Comparison of ENCODE assay signal across 11 mouse cellular contexts in the genomic region with DNA sequence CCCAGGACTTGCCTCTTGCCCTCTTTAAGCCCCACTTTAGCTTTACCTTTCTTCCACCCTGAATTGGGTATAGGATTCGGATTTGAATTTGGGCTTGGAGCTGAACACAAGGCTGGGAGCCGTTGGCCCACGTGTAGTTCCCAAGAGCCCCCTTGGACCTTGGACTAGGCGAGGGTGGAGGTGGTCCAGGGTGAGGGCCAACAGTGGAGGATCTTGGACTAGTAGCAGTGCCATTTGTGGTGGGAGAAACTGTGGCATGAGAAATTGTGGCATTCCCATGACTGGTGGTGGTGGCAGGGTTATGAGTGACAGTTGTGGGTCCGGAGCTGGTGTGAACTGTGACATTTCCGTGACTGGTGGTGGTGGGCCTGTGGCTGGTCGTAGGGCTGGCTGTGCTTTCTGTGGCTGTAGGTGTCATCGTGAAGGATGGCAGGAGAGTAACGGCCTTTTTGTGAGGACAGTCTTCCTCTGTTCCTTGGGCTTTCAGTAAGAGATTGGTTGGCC. TPM values are rescaled to one million over a fixed set of nuclear protein-coding genes. Genes with fewer than 3 reads are reported as not detected.
DNase-seq lines count a peak whose midpoint lies in the region; ATAC-seq and TF ChIP-seq lines count a peak whose summit lies in the region.
"Had no signal": no experiment of that assay in that cellular context is flagged by ENCODE, and none has a peak within 500 bp of the region (broad histone marks: within the 10 kb centered on the region; RNA-seq: fewer than 3 reads in every experiment).

No protein-coding gene starts in this region.

- intact Hi-C loops in gastrocnemius, adult 2 months (cut with DNase I), result loop anchor here (10.0 kb wide), 1 partner anchor 329 kb away; a partner anchor contains a TSS

- WGBS in lung, embryonic 15.5 days, result 60% methylated on average over 9 of the region's 9 CpGs
- 80% methylated on average over 9 of the region's 9 CpGs for WGBS in midbrain, embryonic 14.5 days

- peaks cover 32% of the 10 kb centered on the region for H3K4me1 ChIP-seq in lung, embryonic 15.5 days
- 0 out of 2 replicates have a peak, but pooled peaks cover 2% of the 10 kb centered on the region for H3K4me1 ChIP-seq in embryonic fibroblast, embryonic 13.5 days (ENCODE audit: control insufficient read depth, insufficient read depth, low read length)
- H3K4me1 ChIP-seq in midbrain, embryonic 14.5 days (ENCODE audit: control insufficient read depth, insufficient read depth, low read length), result peaks cover 22% of the 10 kb centered on the region

- H3K27me3 ChIP-seq in lung, embryonic 15.5 days, result no peaks in the 10 kb centered on the region
- no peaks in the 10 kb centered on the region for H3K27me3 ChIP-seq in midbrain, embryonic 14.5 days (ENCODE audit: control insufficient read depth, insufficient read depth, low read length)

- H3K4me2 ChIP-seq in lung, embryonic 15.5 days, result no peak overlapping the region
- H3K4me2 ChIP-seq in midbrain, embryonic 14.5 days (ENCODE audit: low read length), result no peak overlapping the region

- ATAC-seq in lung, embryonic 15.5 days (ENCODE audit: borderline replicate concordance, extremely low read depth, low FRiP score, low TSS enrichment), result no peak
- no peak for ATAC-seq in midbrain, embryonic 14.5 days (ENCODE audit: low FRiP score, low TSS enrichment)
- ATAC-seq in CD4-positive, CD25-positive, alpha-beta regulatory T cell, adult 4 months, result no peak

- H3K36me3 ChIP-seq in lung, embryonic 15.5 days, result peaks cover 66% of the 10 kb centered on the region
- H3K36me3 ChIP-seq in midbrain, embryonic 14.5 days (ENCODE audit: control insufficient read depth, insufficient read depth, low read length), result peaks cover 71% of the 10 kb centered on the region

- H3K4me3 ChIP-seq in gastrocnemius, adult 2 months, result peak overlapping the region; percentile 41
- no peak overlapping the region for H3K4me3 ChIP-seq in lung, embryonic 15.5 days
- no peak overlapping the region for H3K4me3 ChIP-seq in embryonic fibroblast, embryonic 13.5 days (ENCODE audit: insufficient read depth, low read length)
- no peak overlapping the region for H3K4me3 ChIP-seq in midbrain, embryonic 14.5 days (replicated peaks; ENCODE audit: low read depth, low read length)

- TF ChIP-seq CTCF in gastrocnemius, adult 2 months (IDR thresholded peaks at IDR 0.05), result no peak
- no peak for TF ChIP-seq CTCF in embryonic fibroblast, embryonic 13.5 days (IDR thresholded peaks at IDR 0.05; ENCODE audit: borderline replicate concordance, insufficient read depth, low read length)

- DNase-seq in gastrocnemius, adult 2 months, result no peak
- no peak for DNase-seq in gastrocnemius, adult 8-10 months (ENCODE audit: low spot score in 2 of 2)
- no peak for DNase-seq in lung, postnatal 25 days (ENCODE audit: low spot score)
- no peak for DNase-seq in midbrain, embryonic 14.5 days
- no peak for DNase-seq in thymus, postnatal 4 days
- DNase-seq: adrenal gland, adult 8-10 months had no signal

- peak overlapping the region; percentile 16; the same call in 1 of the 2 replicates for H3K27ac ChIP-seq in gastrocnemius, adult 2 months
- H3K27ac ChIP-seq in lung, embryonic 15.5 days, result peak overlapping the region; percentile 33; the same call in 1 of the 2 replicates
- H3K27ac ChIP-seq in embryonic fibroblast, embryonic 13.5 days (ENCODE audit: insufficient read depth, low read length), result no peak overlapping the region
- 0 out of 2 replicates have a peak overlapping the region, but pooled peaks have one; percentile 20 for H3K27ac ChIP-seq in midbrain, embryonic 14.5 days (replicated peaks; ENCODE audit: low read depth, low read length)

- peak; percentile 24; the same call in 1 of the 2 replicates for TF ChIP-seq POLR2A in embryonic fibroblast, embryonic 13.5 days (IDR thresholded peaks at IDR 0.05; ENCODE audit: low read depth, low read length)

- no peaks in the 10 kb centered on the region for H3K9me3 ChIP-seq in lung, embryonic 15.5 days
- H3K9me3 ChIP-seq in midbrain, embryonic 14.5 days (ENCODE audit: control insufficient read depth, low read length), result no peaks in the 10 kb centered on the region

- H3K9ac ChIP-seq in lung, embryonic 15.5 days, result no peak overlapping the region
- H3K9ac ChIP-seq in midbrain, embryonic 14.5 days (replicated peaks; ENCODE audit: low read length), result no peak overlapping the region

RNA-seq across cellular contexts. Expression of a gene that starts 0.4 kb away (rescaled TPM):
- 1 to 10 TPM; 1.7 to 3.2 TPM for total RNA-seq in gastrocnemius, adult 2 months (2021)
- 1 to 10 TPM in 3 of 4 experiments, under 1 TPM in 1; 0.73 to 3.7 (median 1.4) TPM for total RNA-seq in gastrocnemius, adult 8-10 months (2022)
- polyA plus RNA-seq in lung, embryonic 15.5 days (2015; fragmentation: Nextera tagmentation; extraction: Ambion mirVana), result 11.5 and 11.8 TPM in 2 replicates
- polyA plus RNA-seq in embryonic fibroblast, embryonic 13.5 days (2011; ENCODE audit: insufficient read length, low read depth, missing spikeins), result 4.9 and 8.6 TPM in 2 replicates
- polyA plus RNA-seq in midbrain, embryonic 14.5 days (2014; fragmentation: Nextera tagmentation; extraction: Ambion mirVana), result 3.7 and 7.9 TPM in 2 replicates
- polyA plus RNA-seq in CD4-positive, CD25-positive, alpha-beta regulatory T cell, adult 4 months (2017; shearing (Covaris generic)), result 1 to 10 TPM; 3.0 to 5.8 TPM

RNA-seq across cellular contexts. Expression of a gene that starts 3.1 kb away (rescaled TPM):
- total RNA-seq in gastrocnemius, adult 2 months (2021), result 1 to 10 TPM; 8.6 to 9.7 TPM
- total RNA-seq in gastrocnemius, adult 8-10 months (2022), result 1 to 10 TPM; 7.3 to 8.8 (median 8.3) TPM
- 66.2 and 66.7 TPM in 2 replicates for polyA plus RNA-seq in lung, embryonic 15.5 days (2015; fragmentation: Nextera tagmentation; extraction: Ambion mirVana)
- 45.2 and 47.8 TPM in 2 replicates for polyA plus RNA-seq in embryonic fibroblast, embryonic 13.5 days (2011; ENCODE audit: insufficient read length, low read depth, missing spikeins)
- 64.0 and 108 TPM in 2 replicates for polyA plus RNA-seq in midbrain, embryonic 14.5 days (2014; fragmentation: Nextera tagmentation; extraction: Ambion mirVana)
- 10 to 100 TPM; 34.8 to 85.1 TPM for polyA plus RNA-seq in CD4-positive, CD25-positive, alpha-beta regulatory T cell, adult 4 months (2017; shearing (Covaris generic))

RNA-seq across cellular contexts. Expression of a gene that starts 6.7 kb away (rescaled TPM):
- total RNA-seq in gastrocnemius, adult 2 months (2021), result 10 to 100 TPM; 98.0 to 98.5 TPM
- total RNA-seq in gastrocnemius, adult 8-10 months (2022), result 100 to 1,000 TPM in 1 of 4 experiments, 10 to 100 TPM in 3; 81.9 to 109 (median 91.5) TPM
- polyA plus RNA-seq in lung, embryonic 15.5 days (2015; fragmentation: Nextera tagmentation; extraction: Ambion mirVana), result 595 and 603 TPM in 2 replicates
- polyA plus RNA-seq in embryonic fibroblast, embryonic 13.5 days (2011; ENCODE audit: insufficient read length, low read depth, missing spikeins), result 717 and 781 TPM in 2 replicates
- 707 and 863 TPM in 2 replicates for polyA plus RNA-seq in midbrain, embryonic 14.5 days (2014; fragmentation: Nextera tagmentation; extraction: Ambion mirVana)
- polyA plus RNA-seq in CD4-positive, CD25-positive, alpha-beta regulatory T cell, adult 4 months (2017; shearing (Covaris generic)), result 100 to 1,000 TPM; 166 to 236 TPM

RNA-seq across cellular contexts. Expression of a gene that starts 10.4 kb away (rescaled TPM):
- total RNA-seq in gastrocnemius, adult 2 months (2021), result not detected
- not detected for total RNA-seq in gastrocnemius, adult 8-10 months (2022)
- 0.24 and 0.25 TPM in 2 replicates for polyA plus RNA-seq in lung, embryonic 15.5 days (2015; fragmentation: Nextera tagmentation; extraction: Ambion mirVana)
- polyA plus RNA-seq in embryonic fibroblast, embryonic 13.5 days (2011; ENCODE audit: insufficient read length, low read depth, missing spikeins), result not detected in 2 replicates
- not detected in 2 replicates for polyA plus RNA-seq in midbrain, embryonic 14.5 days (2014; fragmentation: Nextera tagmentation; extraction: Ambion mirVana)
- polyA plus RNA-seq in CD4-positive, CD25-positive, alpha-beta regulatory T cell, adult 4 months (2017; shearing (Covaris generic)), result under 1 TPM in 1 of 2 experiments, not detected in 1; 0.81 TPM
- total RNA-seq: adrenal gland, adult 8-10 months; left cerebral cortex, postnatal 10 days had no signal
- polyA plus RNA-seq: neural tube, embryonic 14.5 days had no signal

RNA-seq across cellular contexts. Expression of a gene that starts 16.4 kb away (rescaled TPM):
- total RNA-seq in gastrocnemius, adult 2 months (2021), result 10 to 100 TPM; 25.4 to 28.1 TPM
- total RNA-seq in gastrocnemius, adult 8-10 months (2022), result 10 to 100 TPM; 25.7 to 29.4 (median 28.3) TPM
- polyA plus RNA-seq in lung, embryonic 15.5 days (2015; fragmentation: Nextera tagmentation; extraction: Ambion mirVana), result 72.5 and 81.1 TPM in 2 replicates
- 117 and 187 TPM in 2 replicates for polyA plus RNA-seq in embryonic fibroblast, embryonic 13.5 days (2011; ENCODE audit: insufficient read length, low read depth, missing spikeins)
- polyA plus RNA-seq in midbrain, embryonic 14.5 days (2014; fragmentation: Nextera tagmentation; extraction: Ambion mirVana), result 93.3 and 103 TPM in 2 replicates
- polyA plus RNA-seq in CD4-positive, CD25-positive, alpha-beta regulatory T cell, adult 4 months (2017; shearing (Covaris generic)), result 10 to 100 TPM; 31.6 to 47.4 TPM
